Mouse (Mus musculus): Measurements from ENCODE around the gene Syt1.
A peak's percentile ranks its signal among the peaks of the same experiment; 100 is the strongest.

The Syt1 gene

GRCm38 (mm10) chr10:109010241-109011193, at the start of gene Syt1:
Gene Syt1 (minus strand): TSS chr10:109010982.
- no peak for DNase-seq (ENCODE audit: low spot score in 2 of 2)

DNA sequence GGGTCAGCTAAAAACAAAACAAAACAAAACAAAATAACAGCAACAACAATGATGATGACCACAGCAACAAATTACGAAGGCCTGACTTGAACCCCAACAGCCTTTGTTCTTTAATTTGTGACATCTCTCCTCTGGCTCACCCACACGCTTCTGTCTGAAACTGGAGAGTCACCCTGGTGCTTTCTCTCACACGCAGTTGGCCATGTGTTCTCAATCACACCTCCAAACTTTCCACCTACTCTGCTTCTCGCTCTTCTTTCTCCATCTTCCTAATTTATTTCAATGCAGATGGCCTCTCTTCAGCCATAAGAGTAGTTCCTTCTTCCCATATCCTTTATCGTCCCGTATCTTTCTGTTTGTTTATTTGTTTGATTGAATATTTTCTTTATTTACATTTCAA, 45.7 kb upstream of the Syt1 start:
- DNase-seq (ENCODE audit: low spot score in 2 of 2), result no peak

GRCm38 (mm10) chr10:109047537-109047936, 36.8 kb upstream of the Syt1 start:
- DNase-seq (ENCODE audit: low spot score in 2 of 2), result no peak

DNA sequence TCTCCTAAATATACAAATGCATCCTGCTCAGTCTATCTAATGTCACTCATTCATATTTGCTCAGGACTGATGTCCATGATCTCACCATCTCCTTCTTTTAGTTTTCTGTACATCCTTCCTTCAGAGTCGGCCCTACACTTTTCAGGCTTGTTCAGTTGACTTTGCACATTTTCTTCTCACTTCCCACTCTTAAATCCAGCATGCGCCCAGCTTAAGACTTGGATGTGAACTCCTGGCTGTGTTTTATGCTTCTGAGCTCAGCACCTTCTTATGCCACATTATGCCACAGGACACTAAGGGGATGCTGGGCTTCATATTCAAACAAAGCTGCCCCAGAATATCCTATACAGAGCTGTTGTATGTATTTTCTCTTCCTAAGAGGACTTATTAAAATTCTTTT, 36.2 kb upstream of the Syt1 start:
- no peak for DNase-seq (ENCODE audit: low spot score in 2 of 2)

- DNase-seq (ENCODE audit: low spot score in 2 of 2), result no peak
Observed at GRCm38 (mm10) chr10:109011226-109012165, 714 bp upstream of the Syt1 start.

- DNase-seq (ENCODE audit: low spot score in 2 of 2), result no peak
Observed at GRCm38 (mm10) chr10:109009831-109010230, 951 bp downstream of the Syt1 start.

GRCm38 (mm10) chr10:109008456-109008855, 2.3 kb downstream of the Syt1 start:
- no peak for DNase-seq (ENCODE audit: low spot score in 2 of 2)

- DNase-seq (ENCODE audit: low spot score in 2 of 2), result no peak
Observed at GRCm38 (mm10) chr10:109003482-109003881, 7.3 kb downstream of the Syt1 start.

DNA sequence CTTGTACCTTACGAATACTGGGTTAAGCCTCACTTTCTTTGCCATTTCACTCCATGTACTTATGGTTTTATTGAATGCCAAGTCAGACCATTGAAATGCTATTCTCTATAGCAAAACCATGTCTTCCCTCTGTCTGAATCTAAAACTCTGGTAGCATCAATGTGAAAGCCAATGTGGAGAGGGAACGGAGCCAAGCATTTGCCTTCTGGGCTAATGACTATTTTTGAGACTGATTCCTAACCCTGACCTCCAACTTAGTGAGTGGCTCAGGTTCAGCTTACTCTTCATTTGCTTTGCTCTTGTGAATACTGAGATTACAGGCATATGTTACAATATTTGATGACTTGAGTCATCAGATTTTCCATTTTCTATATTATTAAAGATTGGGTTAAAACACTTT, 23.5 kb downstream of the Syt1 start:
- DNase-seq (ENCODE audit: low spot score in 2 of 2), result no peak

DNA sequence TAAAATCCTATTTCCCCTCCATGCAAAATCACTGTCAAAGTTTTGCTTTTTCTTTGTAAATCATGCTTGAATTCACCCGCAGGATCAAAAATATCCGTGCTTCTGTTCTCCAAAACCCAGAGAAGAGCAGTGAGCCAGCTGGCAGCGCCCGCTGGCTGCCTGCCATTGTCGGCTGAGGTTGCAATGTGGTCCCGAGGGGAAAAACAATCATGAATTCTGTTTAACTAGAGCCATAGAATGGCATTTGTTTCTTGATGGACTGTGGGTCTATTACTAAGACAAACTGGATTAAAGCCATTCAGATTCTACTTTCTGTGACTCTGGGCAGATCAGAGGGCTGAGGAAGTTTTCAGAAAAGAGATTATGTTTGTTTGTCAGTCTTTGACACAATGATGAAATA, 31.1 kb downstream of the Syt1 start:
- DNase-seq (ENCODE audit: low spot score in 2 of 2), result peak in 1 of 2 experiments; percentile 2

DNA sequence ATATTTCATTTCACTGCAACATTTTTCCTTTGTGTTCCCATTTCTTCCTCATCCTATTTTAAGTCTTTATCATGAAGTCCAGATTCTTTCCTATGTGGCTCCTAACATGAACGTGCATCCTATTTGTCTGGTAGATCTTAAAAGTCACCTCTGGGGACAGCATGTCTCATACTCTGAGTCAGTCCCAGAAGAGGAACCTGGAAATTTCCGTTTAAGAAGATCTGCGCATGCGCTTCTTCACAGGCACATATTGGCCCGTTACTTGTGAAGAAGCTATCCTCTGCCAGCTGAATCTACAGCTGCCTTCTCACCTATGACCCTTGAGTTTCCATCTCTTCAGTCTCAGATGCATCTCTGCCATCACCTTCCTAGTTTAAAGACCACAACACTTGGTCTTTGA, 55.8 kb downstream of the Syt1 start:
- DNase-seq (ENCODE audit: low spot score in 2 of 2), result no peak

- no peak for DNase-seq (ENCODE audit: low spot score in 2 of 2)
Observed at GRCm38 (mm10) chr10:108952182-108952581, 58.6 kb downstream of the Syt1 start.

GRCm38 (mm10) chr10:108936838-108937430, 73.8 kb downstream of the Syt1 start:
- DNase-seq (ENCODE audit: low spot score in 2 of 2), result no peak

DNA sequence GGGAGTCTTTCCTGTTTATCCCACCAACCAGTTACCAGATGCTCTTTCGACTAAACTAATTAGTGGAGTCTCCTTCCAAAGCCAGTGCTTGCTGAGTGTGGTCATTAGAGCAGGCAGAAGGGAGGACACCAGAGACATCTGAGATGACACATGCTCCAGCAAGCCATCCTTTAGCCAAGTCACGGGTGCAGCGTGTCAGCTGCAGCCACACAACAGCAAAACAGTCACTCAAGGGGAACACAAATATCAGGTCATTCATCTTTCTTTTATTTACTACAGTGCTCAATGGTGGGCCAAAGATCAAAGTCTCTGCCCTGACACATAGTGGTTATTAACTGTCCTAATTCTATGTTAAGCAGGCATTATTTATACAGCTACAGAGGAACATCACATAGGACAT, 80.5 kb downstream of the Syt1 start:
- no peak for DNase-seq (ENCODE audit: low spot score in 2 of 2)

- no peak for DNase-seq (ENCODE audit: low spot score in 2 of 2)
Observed at GRCm38 (mm10) chr10:108929676-108930075, 81.1 kb downstream of the Syt1 start.

GRCm38 (mm10) chr10:108905264-108905663, 105.5 kb downstream of the Syt1 start:
- no peak for DNase-seq (ENCODE audit: low spot score in 2 of 2)

DNA sequence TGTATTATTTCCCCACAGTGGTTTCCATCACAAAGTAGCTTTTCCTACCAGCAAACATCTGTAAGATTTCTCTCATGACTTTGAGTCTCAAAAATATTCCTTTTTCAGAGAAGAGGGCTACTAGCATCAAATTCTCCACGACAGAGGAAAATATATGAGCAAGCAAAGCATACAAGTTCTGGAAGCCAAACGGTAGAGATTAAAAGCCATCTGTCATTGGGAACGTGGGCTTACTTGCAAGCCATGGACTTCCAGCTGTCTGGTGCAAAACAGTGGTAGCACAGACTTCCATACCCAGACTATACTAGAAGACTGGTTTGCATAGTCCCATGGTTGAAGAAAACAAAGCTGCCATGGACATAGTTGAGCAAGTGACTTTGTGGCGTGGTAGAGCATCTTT, 106.4 kb downstream of the Syt1 start:
- DNase-seq (ENCODE audit: low spot score in 2 of 2), result no peak

- DNase-seq (ENCODE audit: low spot score in 2 of 2), result no peak
Observed at GRCm38 (mm10) chr10:108896529-108896928, 114.3 kb downstream of the Syt1 start.

- no peak for DNase-seq (ENCODE audit: low spot score in 2 of 2)
Observed at GRCm38 (mm10) chr10:108893288-108893687, 117.5 kb downstream of the Syt1 start.

GRCm38 (mm10) chr10:108892441-108892840, 118.3 kb downstream of the Syt1 start:
- DNase-seq (ENCODE audit: low spot score in 2 of 2), result no peak

- DNase-seq (ENCODE audit: low spot score in 2 of 2), result no peak
Observed at GRCm38 (mm10) chr10:108889084-108889483, 121.7 kb downstream of the Syt1 start.

DNA sequence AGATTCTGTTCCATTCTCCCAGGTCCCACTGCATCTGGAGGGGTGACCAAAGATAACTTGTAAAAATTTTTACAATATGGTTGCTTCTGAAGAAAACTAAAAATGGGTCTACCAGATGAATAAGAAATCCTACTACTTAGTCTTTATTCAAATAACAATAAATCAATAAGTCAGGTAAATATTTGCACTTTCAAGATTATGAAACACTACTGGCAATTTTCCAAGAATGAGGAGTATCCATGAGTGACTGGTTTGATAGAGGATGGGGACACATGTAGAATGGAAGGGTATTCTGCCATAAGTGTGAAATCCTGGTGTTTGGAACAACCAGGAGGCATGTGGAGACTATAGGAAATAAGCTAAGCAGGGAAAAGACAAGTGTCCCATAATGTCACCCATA, 124.0 kb downstream of the Syt1 start:
- no peak for DNase-seq (ENCODE audit: low spot score in 2 of 2)

Measured in spleen, postnatal 36 days (tissue).